Mouse (Mus musculus) kidney, embryonic 15.5 days (tissue): ENCODE data around the gene Tmem97. TPM values are rescaled to one million over a fixed set of nuclear protein-coding genes. Genes with fewer than 3 reads are reported as not detected.

ENCODE experiments used
- ATAC-seq: fragments of 200-750 bp; cut with Nextera tagmentation; replicated peaks from 2 replicates; pipeline ENCODE4 v1.8.0; 2017; ENCODE audit warnings: moderate TSS enrichment; ENCODE audit not compliant: low FRiP score
- H3K27ac ChIP-seq: fragments of 300-500 bp; sonication (generic); 2 replicates; pipeline ENCODE4 v1.5.1; 2015; ENCODE audit warnings: mild to moderate bottlenecking, inconsistent platforms
- H3K27me3 ChIP-seq: fragments of 300-500 bp; sonication (generic); 2 replicates; pipeline ENCODE4 v1.6.1; 2015; ENCODE audit warnings: inconsistent platforms
- H3K36me3 ChIP-seq: fragments of 300-500 bp; sonication (generic); 2 replicates; pipeline ENCODE4 v1.6.1; 2015; ENCODE audit warnings: inconsistent platforms
- H3K4me1 ChIP-seq: fragments of 300-500 bp; sonication (generic); 2 replicates; pipeline ENCODE4 v1.6.1; 2015; ENCODE audit warnings: inconsistent platforms
- H3K4me2 ChIP-seq: fragments of 300-500 bp; sonication (generic); 2 replicates; pipeline ENCODE4 v1.6.1; 2015; ENCODE audit warnings: moderate library complexity, mild to moderate bottlenecking, inconsistent platforms
- H3K4me3 ChIP-seq: fragments of 300-500 bp; sonication (generic); replicated peaks from 2 replicates; pipeline ENCODE4 v1.5.1; 2015; ENCODE audit warnings: mild to moderate bottlenecking, inconsistent platforms
- H3K9ac ChIP-seq: fragments of 300-500 bp; sonication (generic); 2 replicates; pipeline ENCODE4 v1.6.1; 2015; ENCODE audit warnings: mild to moderate bottlenecking, inconsistent platforms
- H3K9me3 ChIP-seq: fragments of 300-500 bp; sonication (generic); replicated peaks from 2 replicates; pipeline ENCODE4 v1.6.1; 2016; ENCODE audit warnings: inconsistent platforms
- WGBS: fragments of 180-500 bp; shearing (Covaris S2); methylation state at CpG from one replicate; pipeline ENCODE4 v1.1.7; 2015; ENCODE audit warnings: mixed read lengths; 5-methylcytosine and 5-hydroxymethylcytosine counted together
- polyA plus RNA-seq: library from polyadenylated mRNA; unstranded; fragments of >200 nt; fragmentation: Nextera tagmentation; extraction: Ambion mirVana; gene quantifications from 2 replicates; pipeline ENCODE4 v1.2.1, GENCODE M21; 2015

The Tmem97 gene
- polyA plus RNA-seq, 1 experiment from 2014 or later: 82.3 TPM

DNA sequence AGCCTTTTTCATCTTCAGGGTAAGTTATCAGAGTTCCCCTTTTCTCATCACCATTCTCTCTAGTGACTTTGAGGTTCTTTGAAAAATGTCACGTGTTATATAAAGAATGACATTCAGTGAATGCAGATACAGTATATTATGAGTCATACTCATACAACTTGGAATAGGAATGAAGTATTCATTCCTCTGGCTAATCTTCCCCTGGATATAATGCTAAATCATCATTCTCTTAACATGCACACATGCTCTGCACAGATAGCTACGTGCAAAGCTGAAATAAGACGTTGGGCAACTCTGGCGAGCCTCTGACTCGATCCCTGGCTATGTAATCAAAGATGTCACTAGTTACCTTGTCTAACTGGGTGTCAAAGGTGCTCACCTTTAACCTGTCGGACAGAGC, 21.3 kb upstream of the Tmem97 start:
- Histone ChIP-seq H3K4me2 (no peak overlapping the region), H3K9ac (no peak overlapping the region), H3K9me3 (no peaks in the 10 kb centered on the region), H3K27me3 (no peaks in the 10 kb centered on the region), H3K4me3 (no peak overlapping the region), H3K4me1 (peaks cover 12% of the 10 kb centered on the region), H3K27ac (no peak overlapping the region), H3K36me3 (peaks cover 59% of the 10 kb centered on the region)
- ATAC-seq: no peak
- WGBS: 89% methylated on average over 6 of the region's 6 CpGs

- Histone ChIP-seq H3K4me3 (no peak overlapping the region), H3K4me1 (peaks cover 16% of the 10 kb centered on the region), H3K4me2 (no peak overlapping the region), H3K27me3 (no peaks in the 10 kb centered on the region), H3K9ac (no peak overlapping the region), H3K36me3 (peaks cover 55% of the 10 kb centered on the region), H3K9me3 (no peaks in the 10 kb centered on the region), H3K27ac (no peak overlapping the region)
- no peak for ATAC-seq
- 95% methylated on average over 8 of the region's 8 CpGs for WGBS
These were observed 20.9 kb upstream of the Tmem97 start for GRCm38 (mm10) chr11:78571441-78571840.

- H3K9me3 ChIP-seq: no peaks in the 10 kb centered on the region
- H3K36me3 ChIP-seq: peaks cover 57% of the 10 kb centered on the region
- no peak overlapping the region for H3K9ac ChIP-seq
- no peak overlapping the region; the same call in 1 of the 2 replicates for H3K27ac ChIP-seq
- no peak overlapping the region for H3K4me2 ChIP-seq
- peaks cover 19% of the 10 kb centered on the region for H3K4me1 ChIP-seq
- ATAC-seq: no peak
- no peak overlapping the region for H3K4me3 ChIP-seq
- no peaks in the 10 kb centered on the region for H3K27me3 ChIP-seq
- 48% methylated on average over 3 of the region's 3 CpGs for WGBS
These were observed 19.2 kb upstream of the Tmem97 start for GRCm38 (mm10) chr11:78569806-78570205.

- no peak overlapping the region for H3K9ac ChIP-seq
- 74% methylated on average over 10 of the region's 10 CpGs for WGBS
- no peak for ATAC-seq
These were observed 18.2 kb upstream of the Tmem97 start for GRCm38 (mm10) chr11:78568827-78569226.

GRCm38 (mm10) chr11:78567614-78568013, 17.0 kb upstream of the Tmem97 start:
- H3K27me3 ChIP-seq: no peaks in the 10 kb centered on the region
- no peak overlapping the region for H3K4me3 ChIP-seq
- no peak overlapping the region for H3K4me2 ChIP-seq
- no peak overlapping the region for H3K27ac ChIP-seq
- 78% methylated on average over 6 of the region's 6 CpGs for WGBS
- no peaks in the 10 kb centered on the region for H3K9me3 ChIP-seq
- H3K4me1 ChIP-seq: peaks cover 19% of the 10 kb centered on the region
- ATAC-seq: no peak
- peaks cover 41% of the 10 kb centered on the region for H3K36me3 ChIP-seq
- no peak overlapping the region for H3K9ac ChIP-seq

More at GRCm38 (mm10) chr11:78568827-78569226, 18.2 kb upstream of the Tmem97 start:
- H3K4me3 ChIP-seq: no peak overlapping the region
- H3K27ac ChIP-seq: no peak overlapping the region
- peaks cover 19% of the 10 kb centered on the region for H3K4me1 ChIP-seq
- H3K27me3 ChIP-seq: no peaks in the 10 kb centered on the region
- no peak overlapping the region for H3K4me2 ChIP-seq
- peaks cover 49% of the 10 kb centered on the region for H3K36me3 ChIP-seq
- no peaks in the 10 kb centered on the region for H3K9me3 ChIP-seq

- H3K4me3 ChIP-seq: no peak overlapping the region
- H3K4me1 ChIP-seq: peaks cover 19% of the 10 kb centered on the region
- ATAC-seq: 0 out of 2 replicates have a peak, but pooled peaks have one; percentile 49
- H3K9ac ChIP-seq: no peak overlapping the region
- 37% methylated on average over 6 of the region's 6 CpGs for WGBS
- no peaks in the 10 kb centered on the region for H3K27me3 ChIP-seq
- peak overlapping the region; percentile 82 for H3K27ac ChIP-seq
- H3K36me3 ChIP-seq: peaks cover 32% of the 10 kb centered on the region
- no peak overlapping the region for H3K4me2 ChIP-seq
- no peaks in the 10 kb centered on the region for H3K9me3 ChIP-seq
These were observed 16.2 kb upstream of the Tmem97 start for GRCm38 (mm10) chr11:78566775-78567174.

DNA sequence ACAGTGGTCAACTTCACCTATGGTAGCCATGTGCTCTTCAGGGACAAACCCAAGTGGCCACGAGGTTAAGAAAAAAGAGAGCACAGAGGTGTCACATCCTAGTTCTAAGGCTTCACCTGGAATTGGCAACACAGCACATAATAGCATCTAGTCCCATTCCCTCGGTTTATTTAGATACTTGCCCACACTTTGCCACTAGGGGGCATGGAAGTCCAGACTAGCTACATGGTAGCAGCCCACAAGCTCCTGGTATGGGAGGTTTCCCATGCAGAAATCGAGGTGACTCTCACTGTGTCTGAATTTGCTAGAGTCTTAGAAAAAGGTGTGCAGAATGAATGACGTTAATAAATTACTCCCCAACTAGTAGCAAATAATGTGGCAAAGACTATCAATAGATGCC, 9.9 kb upstream of the Tmem97 start:
- Histone ChIP-seq H3K36me3 (peaks cover 2% of the 10 kb centered on the region; the same call in 1 of the 2 replicates), H3K27me3 (no peaks in the 10 kb centered on the region), H3K4me1 (no peaks in the 10 kb centered on the region), H3K9ac (no peak overlapping the region), H3K4me2 (no peak overlapping the region), H3K4me3 (no peak overlapping the region), H3K27ac (no peak overlapping the region), H3K9me3 (no peaks in the 10 kb centered on the region)
- 18% methylated on average over 4 of the region's 4 CpGs for WGBS
- 0 out of 2 replicates have a peak, but pooled peaks have one; percentile 74 for ATAC-seq

GRCm38 (mm10) chr11:78557241-78557640, 6.7 kb upstream of the Tmem97 start:
- Histone ChIP-seq H3K9ac (no peak overlapping the region), H3K36me3 (no peaks in the 10 kb centered on the region), H3K9me3 (no peaks in the 10 kb centered on the region), H3K4me2 (no peak overlapping the region), H3K4me3 (no peak overlapping the region), H3K27ac (no peak overlapping the region), H3K27me3 (no peaks in the 10 kb centered on the region), H3K4me1 (no peaks in the 10 kb centered on the region)
- 59% methylated on average over 8 of the region's 8 CpGs for WGBS
- no peak for ATAC-seq

- H3K4me2 ChIP-seq: no peak overlapping the region
- H3K9me3 ChIP-seq: no peaks in the 10 kb centered on the region
- no peaks in the 10 kb centered on the region for H3K27me3 ChIP-seq
- no peaks in the 10 kb centered on the region for H3K36me3 ChIP-seq
- ATAC-seq: no peak
- 72% methylated on average over 4 of the region's 4 CpGs for WGBS
- no peak overlapping the region for H3K4me3 ChIP-seq
- peaks cover 3% of the 10 kb centered on the region for H3K4me1 ChIP-seq
- H3K27ac ChIP-seq: no peak overlapping the region
- no peak overlapping the region for H3K9ac ChIP-seq
These were observed 5.5 kb upstream of the Tmem97 start for GRCm38 (mm10) chr11:78556070-78556469.

GRCm38 (mm10) chr11:78555623-78556022, 5.0 kb upstream of the Tmem97 start:
- Histone ChIP-seq H3K4me1 (peaks cover 6% of the 10 kb centered on the region), H3K9ac (no peak overlapping the region), H3K27me3 (no peaks in the 10 kb centered on the region), H3K4me3 (no peak overlapping the region), H3K36me3 (no peaks in the 10 kb centered on the region), H3K4me2 (no peak overlapping the region), H3K9me3 (no peaks in the 10 kb centered on the region), H3K27ac (no peak overlapping the region)
- WGBS: 82% methylated on average over 3 of the region's 3 CpGs
- ATAC-seq: no peak

DNA sequence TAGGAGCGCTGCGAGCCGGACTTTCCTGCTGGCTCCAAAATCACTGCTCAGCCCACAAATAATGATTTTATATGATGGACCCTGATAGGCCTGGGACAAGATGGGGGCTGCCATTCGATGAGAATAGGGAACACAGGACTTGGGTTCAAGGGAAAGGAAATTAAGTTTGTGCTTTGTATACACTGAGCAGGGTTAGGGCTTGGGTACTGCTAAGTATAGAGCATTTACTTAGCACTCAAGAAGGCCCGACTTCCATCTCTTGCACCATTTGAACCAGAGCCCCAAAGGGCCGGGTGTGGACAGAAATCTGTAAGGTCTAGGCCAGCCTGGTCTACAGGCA, 452 bp upstream of the Tmem97 start:
- Histone ChIP-seq H3K4me1 (peaks cover 26% of the 10 kb centered on the region), H3K36me3 (no peaks in the 10 kb centered on the region), H3K27me3 (no peaks in the 10 kb centered on the region), H3K4me3 (peak overlapping the region; percentile 71), H3K9me3 (no peaks in the 10 kb centered on the region), H3K4me2 (peak overlapping the region; percentile 82), H3K9ac (peak overlapping the region; percentile 55; the same call in 1 of the 2 replicates), H3K27ac (peak overlapping the region; percentile 90)
- WGBS: 31% methylated on average over 6 of the region's 6 CpGs
- ATAC-seq: peak; percentile 43; the same call in 1 of the 2 replicates

DNA sequence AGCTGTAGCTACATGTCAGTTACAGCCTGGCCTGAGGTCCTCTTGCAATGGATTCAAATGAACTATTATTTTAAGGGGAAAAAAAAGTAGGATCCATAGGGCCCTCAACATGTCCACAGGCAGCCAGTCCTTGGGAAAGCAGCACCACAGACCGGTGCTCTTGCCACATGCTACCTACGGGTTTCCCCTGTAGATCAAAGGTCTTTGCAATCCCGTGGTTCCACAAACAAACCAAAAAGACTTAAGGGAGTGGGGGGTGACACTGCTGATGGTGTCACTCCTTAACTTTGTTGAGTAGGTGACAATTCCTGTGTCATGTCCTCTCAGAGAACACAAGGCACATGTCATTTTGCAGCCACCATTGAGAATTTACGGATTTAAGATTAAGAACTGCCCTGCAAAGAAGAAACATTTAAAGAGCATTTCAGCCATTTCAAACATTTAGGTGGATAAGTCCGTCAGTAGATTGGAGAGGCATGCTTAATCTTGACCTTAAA, 1.0 kb downstream of the Tmem97 start:
- 4% methylated on average over 5 of the region's 5 CpGs for WGBS
- 0 out of 2 replicates have a peak overlapping the region, but pooled peaks have one; percentile 90 for H3K27ac ChIP-seq
- no peak for ATAC-seq

More for the DNA sequence above, 1.0 kb downstream of the Tmem97 start:
- peaks cover 26% of the 10 kb centered on the region for H3K4me1 ChIP-seq
- peak overlapping the region; percentile 69 for H3K9ac ChIP-seq
- no peaks in the 10 kb centered on the region for H3K9me3 ChIP-seq
- peaks cover 14% of the 10 kb centered on the region; the same call in 1 of the 2 replicates for H3K36me3 ChIP-seq
- H3K4me2 ChIP-seq: peak overlapping the region; percentile 82
- H3K27me3 ChIP-seq: no peaks in the 10 kb centered on the region
- H3K4me3 ChIP-seq: peak overlapping the region; percentile 71
